Mouse (Mus musculus): Measurements from ENCODE around the gene Tmem185b.

GRCm38 (mm10) chr1:119494024-119494711 lies 31.8 kb upstream of the Tmem185b start:
- TF ChIP-seq POLR2A (IDR thresholded peaks at IDR 0.05; ENCODE audit: insufficient read length, low read depth) (no peak), CEBPB (IDR thresholded peaks at IDR 0.05; ENCODE audit: insufficient read depth, poor library complexity, severe bottlenecking) (no peak), MAX (IDR thresholded peaks at IDR 0.05; ENCODE audit: low read depth) (no peak), POLR2AphosphoS2 (IDR thresholded peaks at IDR 0.05; ENCODE audit: insufficient read length, low read depth) (no peak), MYOD1 (IDR thresholded peaks at IDR 0.05; ENCODE audit: control insufficient read depth in 1 of 3, insufficient read length in 2 of 3, low read depth in 2 of 3) (peak in 2 of 3 experiments; percentile 66 to 89)
